Mouse (Mus musculus) lung, postnatal 4 days (tissue): ENCODE data around the gene Nectin1.

Experiments used
- DNase-seq, 2 experiments: peaks; one replicate each; pipeline ENCODE4 v3.0.0; 2021

Nectin1 gene

DNA sequence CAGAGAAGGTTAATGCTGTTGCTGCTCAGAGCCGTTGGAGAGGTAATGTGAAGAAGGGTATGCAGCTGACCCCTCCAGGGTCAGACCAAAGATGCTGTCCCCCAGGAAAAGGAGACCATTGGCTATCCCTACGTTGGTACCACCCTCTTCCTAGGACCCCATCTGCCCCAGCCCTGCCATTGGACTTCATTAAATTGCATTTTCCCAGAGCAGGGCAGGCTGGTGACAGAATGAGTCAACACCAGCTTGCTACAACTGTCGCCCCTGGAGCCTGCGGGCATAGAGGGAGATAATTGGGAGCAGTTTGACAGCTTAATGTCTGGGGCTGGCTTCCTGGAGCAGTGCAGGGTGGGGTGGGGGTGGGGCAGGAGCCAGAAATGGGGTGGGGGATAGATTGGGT is 25.0 kb downstream of the Nectin1 start:
- no peak for DNase-seq

- no peak for DNase-seq
Measured at GRCm38 (mm10) chr9:43769228-43769627, 25.4 kb downstream of the Nectin1 start.

- DNase-seq, result no peak
Measured at GRCm38 (mm10) chr9:43769940-43770339, 26.2 kb downstream of the Nectin1 start.

GRCm38 (mm10) chr9:43771041-43771440 is 27.3 kb downstream of the Nectin1 start:
- DNase-seq, result no peak

DNA sequence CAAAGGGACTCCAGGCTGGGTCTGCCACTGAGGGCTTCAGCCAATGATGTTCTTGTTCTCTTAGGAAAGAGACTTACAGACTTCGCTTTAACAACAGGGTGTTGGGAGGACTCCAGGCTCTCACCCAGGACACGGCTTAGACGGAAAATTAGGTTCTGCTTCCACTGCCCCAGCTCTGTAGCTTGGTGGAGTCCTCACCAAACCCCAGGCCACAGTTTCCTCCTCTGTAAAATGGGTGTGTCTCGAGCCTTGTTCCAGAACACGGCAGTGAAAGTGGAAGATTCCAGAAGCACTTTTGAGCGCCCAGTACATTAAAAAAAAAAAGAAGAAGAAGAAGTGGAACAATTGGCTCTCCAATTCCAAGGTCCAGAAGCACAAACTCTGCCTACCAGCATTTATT is 28.7 kb downstream of the Nectin1 start:
- DNase-seq, result no peak

DNA sequence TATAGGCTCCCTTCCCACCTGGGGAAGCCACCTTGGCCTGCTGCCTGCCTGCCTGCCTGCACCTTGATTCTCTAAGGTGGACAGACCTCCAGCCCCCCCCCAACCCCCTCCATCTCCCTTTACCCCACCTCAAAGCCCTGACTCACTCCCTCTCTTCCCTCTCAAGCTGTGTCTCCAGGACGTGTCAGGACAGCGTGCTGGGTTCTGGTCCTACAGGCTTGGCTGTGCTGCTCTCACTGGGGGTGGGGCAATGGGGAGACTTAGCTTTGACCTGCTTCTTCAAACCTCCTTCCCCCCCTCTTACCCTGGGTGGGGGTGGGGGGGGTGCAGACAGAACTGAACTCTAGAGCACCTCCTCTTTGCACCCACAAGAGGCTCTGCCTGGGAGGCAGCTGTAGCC is 29.7 kb downstream of the Nectin1 start:
- DNase-seq, result no peak

GRCm38 (mm10) chr9:43774427-43774826 is 30.6 kb downstream of the Nectin1 start:
- DNase-seq, result no peak

DNA sequence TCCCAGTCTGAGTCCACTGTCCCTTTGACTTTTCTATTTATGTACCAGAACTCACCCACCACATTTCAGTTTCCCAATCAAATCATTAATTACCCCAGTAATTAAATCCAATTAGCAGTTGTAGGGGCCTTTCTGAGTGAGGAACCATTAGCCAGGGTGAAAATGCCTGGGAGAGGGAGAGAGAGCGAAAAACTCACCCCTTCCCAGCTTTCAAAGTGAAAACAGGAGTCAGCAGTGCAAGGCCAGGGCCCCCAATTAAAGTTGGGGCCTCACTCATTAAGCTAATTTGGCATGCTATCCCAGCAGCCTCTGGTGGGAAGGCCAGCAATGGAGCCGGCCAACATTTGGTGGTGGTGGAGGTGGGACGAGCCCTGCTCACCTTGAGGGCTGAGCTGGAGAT is 32.4 kb downstream of the Nectin1 start:
- no peak for DNase-seq

DNA sequence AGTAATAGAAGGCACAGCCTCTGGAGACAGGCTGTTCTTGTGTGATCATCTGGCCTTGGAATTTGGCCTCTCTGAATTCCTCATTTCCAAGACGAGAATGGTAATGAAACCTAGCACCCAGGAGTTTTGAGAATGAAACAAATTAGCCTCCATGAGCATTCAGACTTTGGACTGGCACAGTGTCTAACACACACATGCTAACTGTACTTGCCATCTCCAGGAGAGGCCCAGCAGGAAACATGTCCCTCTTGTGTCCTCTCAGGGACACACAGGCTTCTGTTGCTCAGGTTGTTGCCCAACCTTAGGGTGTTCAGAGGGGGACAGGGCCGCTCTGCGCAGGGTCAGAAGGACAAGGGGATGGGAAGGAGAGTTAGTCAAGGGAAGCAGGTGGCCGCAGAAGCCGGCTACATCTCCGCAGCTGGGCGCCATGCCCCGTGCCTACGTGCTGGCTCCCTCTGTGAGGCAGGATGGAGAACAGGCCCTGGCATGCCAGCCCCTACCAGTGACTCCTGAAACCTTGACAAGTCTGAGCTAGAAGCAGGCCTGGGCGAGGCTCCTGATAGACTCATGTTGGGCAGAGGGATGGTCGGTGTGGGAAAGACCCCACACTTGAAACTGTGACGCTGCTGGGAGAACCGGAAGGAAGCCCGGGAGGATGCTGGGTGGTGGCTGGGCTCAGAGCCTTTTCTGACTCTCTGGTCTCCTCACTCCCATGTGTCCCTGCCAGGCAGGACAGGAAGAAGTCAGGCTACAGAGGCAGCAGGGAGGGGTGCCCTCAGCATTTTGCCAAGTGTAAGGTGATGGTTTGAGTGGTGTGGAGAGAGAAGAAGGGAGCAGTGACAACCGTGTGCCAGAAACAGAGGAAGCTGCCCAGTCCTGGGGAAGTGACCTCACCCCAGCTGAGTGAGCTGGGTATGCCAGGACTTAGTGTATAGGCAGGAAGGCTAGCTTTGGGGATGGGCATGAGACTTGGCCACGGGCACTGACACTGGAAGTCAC is 33.9 kb downstream of the Nectin1 start:
- peak; percentile 27 to 50 for DNase-seq

- no peak for DNase-seq
Measured at GRCm38 (mm10) chr9:43780883-43781282, 37.1 kb downstream of the Nectin1 start.

DNA sequence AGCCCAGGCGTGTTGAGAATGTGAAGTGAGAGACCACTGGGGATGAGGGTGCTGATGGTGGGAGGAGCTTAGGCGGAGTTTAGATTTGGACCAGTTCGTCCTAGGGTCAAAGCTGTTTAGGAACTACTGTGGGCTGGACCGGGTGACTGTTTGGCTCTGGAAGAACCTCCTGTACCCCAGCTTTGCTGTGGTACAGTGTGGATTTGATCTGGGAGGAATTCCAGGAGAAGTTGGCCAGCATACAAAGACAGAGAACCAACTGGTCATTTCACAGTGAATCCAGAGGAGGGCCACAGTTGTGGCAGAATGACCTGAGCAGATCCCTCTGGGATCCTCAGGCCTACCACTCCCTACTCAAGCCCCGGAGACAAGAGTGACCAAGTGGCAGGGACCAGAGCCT is 38.6 kb downstream of the Nectin1 start:
- no peak for DNase-seq

DNA sequence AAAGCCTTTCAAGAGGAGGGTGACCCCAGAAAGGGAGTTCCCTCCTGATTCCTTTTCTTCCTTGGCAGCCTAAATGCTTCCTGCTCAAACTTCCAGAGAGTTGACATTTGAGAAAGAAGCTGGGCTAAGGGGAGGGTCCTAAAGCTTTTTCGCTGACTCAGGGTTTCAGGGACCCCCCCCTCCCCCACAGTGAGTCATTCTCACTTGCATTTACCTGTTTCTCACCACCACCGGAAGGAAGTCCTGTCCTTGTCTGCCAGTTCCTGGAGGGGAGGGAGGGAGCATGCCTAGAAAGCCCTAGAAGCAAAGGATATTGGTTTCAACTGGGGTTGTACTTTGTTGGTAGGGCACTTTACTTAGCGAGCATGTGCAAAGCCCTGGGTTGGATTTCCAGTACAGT is 40.2 kb downstream of the Nectin1 start:
- no peak for DNase-seq

DNA sequence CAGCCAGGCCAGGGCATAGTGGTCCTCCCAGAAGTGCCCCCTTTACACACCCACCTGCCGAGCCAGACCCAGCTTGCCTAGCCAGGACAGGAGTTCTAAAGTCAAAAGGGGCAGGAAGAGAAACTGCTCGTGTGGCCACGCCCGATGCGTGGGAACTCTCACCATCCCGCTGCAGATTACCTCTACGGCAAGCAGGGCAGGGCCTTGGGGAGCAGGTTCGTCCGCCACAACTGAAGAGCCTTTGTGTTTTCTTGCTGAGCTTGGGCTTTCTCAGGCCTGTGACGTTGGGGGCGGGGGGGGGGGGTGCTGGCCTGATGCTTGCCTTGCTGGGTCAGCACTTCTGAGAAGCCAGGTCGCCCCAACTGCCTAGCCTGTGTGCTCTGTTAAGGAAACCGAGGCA is 41.1 kb downstream of the Nectin1 start:
- no peak for DNase-seq

GRCm38 (mm10) chr9:43787591-43787990 is 43.8 kb downstream of the Nectin1 start:
- peak; percentile 35 to 56 for DNase-seq

DNA sequence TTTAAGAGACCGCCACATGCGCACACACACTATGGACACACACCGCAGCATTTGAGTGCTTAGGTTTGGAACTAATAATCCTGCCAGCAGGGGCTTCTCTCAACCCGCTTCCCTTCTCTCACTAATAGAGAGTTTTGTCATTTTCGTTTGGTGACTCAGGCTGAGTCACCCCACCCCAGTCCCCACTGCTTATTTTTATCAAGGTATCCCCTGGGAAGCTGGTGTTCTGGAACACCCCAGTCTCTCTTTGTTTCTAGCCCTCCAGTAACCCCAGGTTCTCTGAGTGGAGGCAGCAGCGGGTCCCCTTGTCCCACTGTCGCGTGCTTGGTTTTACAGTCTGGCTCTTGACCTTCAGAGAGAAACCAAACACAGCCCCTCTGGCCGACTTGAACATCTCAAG is 48.9 kb downstream of the Nectin1 start:
- DNase-seq, result no peak

GRCm38 (mm10) chr9:43793411-43793810 is 49.6 kb downstream of the Nectin1 start:
- DNase-seq, result no peak

- no peak for DNase-seq
Measured at GRCm38 (mm10) chr9:43796031-43796430, 52.2 kb downstream of the Nectin1 start.

- DNase-seq, result peak in 1 of 2 experiments; percentile 28
Measured at GRCm38 (mm10) chr9:43796841-43797740, 53.3 kb downstream of the Nectin1 start.

DNA sequence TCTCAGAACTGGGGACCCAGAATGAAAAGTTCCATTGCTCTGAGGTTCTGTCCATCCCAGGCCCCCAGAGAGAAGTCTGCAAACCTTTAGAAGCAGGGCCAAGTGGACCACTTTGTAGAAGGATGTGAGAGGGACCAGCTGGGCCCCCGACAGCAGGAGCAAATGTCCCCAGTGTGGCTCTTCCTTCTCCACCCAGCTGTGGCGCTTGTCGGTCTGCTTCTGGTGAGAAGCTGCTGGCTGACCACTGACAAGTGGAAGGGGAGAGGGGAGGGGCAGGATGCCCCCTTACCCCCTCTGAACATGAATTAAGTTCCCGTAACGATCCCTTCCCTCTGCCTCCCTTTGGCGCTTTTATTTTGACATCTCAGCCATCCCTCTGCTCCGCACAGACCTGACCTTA is 54.0 kb downstream of the Nectin1 start:
- DNase-seq, result no peak

DNA sequence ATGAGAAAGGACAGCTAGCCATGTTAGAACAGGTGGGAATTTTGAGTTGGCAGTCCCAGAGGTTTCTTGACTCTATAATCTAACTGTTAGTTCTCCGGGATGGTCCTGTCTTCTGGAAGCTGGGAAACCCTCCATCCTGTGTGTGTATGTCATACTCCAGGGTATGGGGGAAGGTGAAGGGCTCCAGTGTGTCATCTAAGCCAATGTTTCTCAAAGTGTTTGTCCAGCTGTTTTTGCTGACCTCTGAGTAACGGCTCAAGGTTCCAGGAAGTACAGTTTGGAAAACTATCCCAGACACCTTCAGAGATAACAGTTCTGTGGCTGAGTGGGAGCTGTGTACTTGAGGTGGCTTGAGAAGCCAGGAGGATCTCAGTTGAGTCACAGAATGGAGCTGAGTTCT is 56.7 kb downstream of the Nectin1 start:
- no peak for DNase-seq

- peak; percentile 68 to 79 for DNase-seq
Measured at GRCm38 (mm10) chr9:43801911-43802310, 58.1 kb downstream of the Nectin1 start.

- no peak for DNase-seq
Measured at GRCm38 (mm10) chr9:43807565-43807964, 63.8 kb downstream of the Nectin1 start.

DNA sequence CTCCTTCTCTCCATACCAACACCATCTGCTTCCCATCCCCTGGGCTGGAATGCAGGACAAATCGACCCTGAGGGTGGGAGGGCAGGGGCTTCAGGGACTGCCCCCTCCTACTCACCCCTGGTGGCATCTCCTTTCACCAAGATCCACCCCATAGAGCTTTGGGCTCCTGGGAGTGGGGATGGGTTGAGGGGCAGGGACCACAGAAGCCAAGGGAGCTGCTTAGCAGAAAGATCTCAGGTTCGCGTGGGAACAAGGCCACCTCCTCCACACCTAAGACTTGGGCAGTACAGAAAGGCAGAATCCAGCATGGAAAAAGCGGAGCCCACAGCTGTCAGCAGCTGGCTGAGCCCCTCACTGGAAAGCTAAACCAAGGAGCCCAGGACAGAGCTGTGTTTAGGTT is 64.3 kb downstream of the Nectin1 start:
- DNase-seq, result no peak

DNA sequence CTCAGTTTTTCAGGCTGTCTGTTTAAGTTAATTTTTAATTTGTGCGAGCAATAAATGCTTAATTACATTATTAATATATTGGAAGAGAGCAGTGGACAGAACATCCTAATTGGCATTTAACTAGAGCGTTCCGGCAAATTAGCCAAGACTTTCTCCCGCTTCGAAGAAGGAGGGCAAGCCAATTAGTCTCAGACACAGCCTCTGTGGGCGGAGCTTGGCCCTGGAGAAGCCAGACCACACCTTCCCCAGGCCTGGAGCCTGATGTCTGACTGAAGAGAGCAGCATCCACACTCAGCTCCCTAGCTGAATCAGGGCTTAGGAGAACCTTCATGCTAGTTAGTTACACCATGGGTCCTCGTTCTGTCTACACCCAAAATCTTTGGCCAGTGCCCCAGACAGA is 64.8 kb downstream of the Nectin1 start:
- no peak for DNase-seq
